Mouse (Mus musculus) myocyte (in vitro differentiated cells): ENCODE measurements around the gene Raet1d. TPM values are rescaled to one million over a fixed set of nuclear protein-coding genes. Genes with fewer than 3 reads are reported as not detected.
"Not testable (repeated sequence)": the region's sequence is repeated elsewhere in the genome, so short reads cannot be mapped to it uniquely, and the experiment has no call there.

ENCODE experiments used
- H3K27me3 ChIP-seq: one replicate; pipeline ENCODE4 v1.6.1; 2011; ENCODE audit not compliant: control insufficient read depth, insufficient read depth, insufficient read length
- H3K36me3 ChIP-seq: one replicate; pipeline ENCODE4 v1.6.1; 2011; ENCODE audit not compliant: control insufficient read depth, insufficient read depth
- H3K4me2 ChIP-seq: one replicate; pipeline ENCODE4 v1.6.1; 2011; ENCODE audit warnings: low read depth, control low read depth
- H3K4me3 ChIP-seq: one replicate; pipeline ENCODE4 v1.5.1; 2011; ENCODE audit warnings: mild to moderate bottlenecking, control low read depth, moderate library complexity
- H3K79me2 ChIP-seq: one replicate; pipeline ENCODE4 v1.6.1; 2011; ENCODE audit not compliant: control insufficient read depth, insufficient read depth
- H3ac ChIP-seq: one replicate; pipeline ENCODE4 v1.6.1; 2011; ENCODE audit not compliant: control insufficient read depth, insufficient read length
- TCF12 ChIP-seq: IDR thresholded peaks from one replicate; pipeline ENCODE4 v1.6.1; 2011; ENCODE audit warnings: mild to moderate bottlenecking, control low read depth; ENCODE audit not compliant: poor library complexity, insufficient read depth, severe bottlenecking
- polyA plus RNA-seq: library from polyadenylated mRNA; unstranded; fragments of >200 nt; fragmentation: generic; extraction: Trizol; gene quantifications from one replicate; pipeline ENCODE4 v1.2.1, GENCODE M21; 2012; ENCODE audit warnings: missing spikeins

Raet1d gene
- polyA plus RNA-seq, 1 experiment = 5.0 TPM

DNA sequence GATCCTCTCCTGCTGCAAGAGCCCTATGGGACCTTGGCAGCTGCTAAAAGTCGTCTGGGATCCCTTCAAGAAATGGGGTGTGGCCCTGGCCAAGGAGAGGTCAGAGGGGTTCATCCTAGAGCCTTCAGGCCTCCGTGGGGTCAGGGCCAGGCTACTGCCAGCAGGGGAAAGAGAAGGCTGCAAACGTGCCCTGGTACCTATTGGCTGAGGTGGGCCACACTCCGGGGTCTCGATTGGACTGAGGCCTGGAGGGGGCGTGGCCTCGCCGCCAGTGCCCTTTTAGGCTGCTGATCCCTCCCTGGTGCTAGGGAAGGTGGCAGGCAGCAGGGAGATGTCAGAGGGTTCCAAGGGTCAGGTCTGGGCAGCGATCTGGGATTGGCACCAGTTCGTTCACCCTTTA lies 20.9 kb downstream of the Raet1d start:
- not testable (repeated sequence) for H3K36me3 ChIP-seq, H3K4me2 ChIP-seq, H3K4me3 ChIP-seq, H3K79me2 ChIP-seq, H3K27me3 ChIP-seq, H3ac ChIP-seq

DNA sequence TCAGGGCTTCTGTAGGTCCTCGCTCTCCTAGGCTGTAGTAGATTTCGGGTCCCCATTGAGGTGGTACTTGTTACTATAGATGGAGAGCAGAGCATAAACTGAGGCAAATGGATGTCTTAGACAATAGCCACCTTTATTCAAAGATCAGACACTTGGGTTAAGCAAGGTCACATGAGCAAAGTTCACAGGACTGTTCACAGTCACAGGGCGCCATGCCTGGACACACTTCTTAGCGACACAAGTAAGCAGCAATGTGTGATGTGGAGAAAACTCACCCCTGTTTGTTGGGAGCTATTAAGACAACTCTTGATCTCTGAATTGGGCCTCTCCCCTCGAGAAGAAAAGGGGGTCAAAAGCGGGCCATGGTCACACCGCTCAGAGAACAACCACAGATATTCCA lies 29.8 kb downstream of the Raet1d start:
- not testable (repeated sequence) for H3ac ChIP-seq, H3K36me3 ChIP-seq, H3K4me3 ChIP-seq, H3K4me2 ChIP-seq, H3K27me3 ChIP-seq, H3K79me2 ChIP-seq

DNA sequence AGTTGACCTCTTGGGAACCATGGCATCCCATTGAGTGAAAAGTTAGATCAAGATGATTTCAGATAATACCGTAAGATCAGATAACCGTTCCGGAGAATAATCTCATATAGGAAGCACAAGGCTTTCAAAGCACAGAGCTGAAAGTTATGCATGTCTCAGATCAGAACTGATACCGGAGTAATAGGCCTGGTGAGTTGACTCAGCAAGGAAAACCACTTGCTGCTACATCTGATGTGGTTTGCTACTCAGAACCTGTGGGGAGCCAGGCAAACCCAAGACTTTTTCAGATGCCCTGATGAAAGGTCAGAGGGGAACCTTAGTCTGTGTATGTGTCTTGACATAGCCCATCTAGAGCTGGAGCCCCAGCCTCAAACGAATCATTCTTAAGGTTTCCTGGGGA lies 31.3 kb downstream of the Raet1d start:
- H3K27me3 ChIP-seq, H3K4me2 ChIP-seq, H3K79me2 ChIP-seq, H3K4me3 ChIP-seq, H3ac ChIP-seq, H3K36me3 ChIP-seq: not testable (repeated sequence)

DNA sequence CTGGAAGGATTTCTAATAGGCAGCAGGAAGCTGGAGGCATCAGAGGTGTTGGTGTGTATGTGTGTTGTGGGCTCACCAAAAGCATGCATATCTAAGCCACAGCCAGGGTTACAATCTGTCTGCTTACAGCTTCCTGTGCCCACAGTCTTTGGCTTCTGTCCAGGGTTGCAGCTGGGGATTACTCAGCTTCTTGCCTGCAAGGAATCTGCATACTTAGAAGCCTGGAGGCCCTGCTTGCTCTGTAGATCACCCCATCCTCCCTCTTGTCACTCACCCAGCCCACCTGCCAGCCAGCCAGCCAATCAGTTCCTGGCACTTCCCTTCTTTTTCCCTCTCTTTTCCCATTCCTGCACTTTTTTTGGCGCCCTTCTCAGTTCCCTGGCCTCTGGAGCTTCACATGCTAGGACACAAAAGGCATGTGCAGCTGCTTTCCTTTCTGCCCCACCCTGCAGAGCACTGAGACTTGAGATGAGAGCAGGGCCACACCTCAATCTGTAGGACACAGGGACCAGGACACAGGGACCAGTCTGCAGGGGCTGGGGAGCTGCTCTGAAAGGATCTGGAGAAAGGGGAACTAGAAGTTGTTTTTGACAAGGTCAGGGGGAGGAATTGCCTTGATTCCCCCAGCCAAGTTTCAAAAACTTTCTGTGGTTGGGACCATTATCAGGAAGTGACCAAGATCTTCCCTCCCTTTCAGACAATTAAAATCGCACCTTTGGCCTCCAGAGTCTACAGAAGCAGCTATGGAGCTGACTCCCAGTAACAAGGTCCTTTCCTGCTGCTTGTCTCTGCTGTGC lies 32.9 kb downstream of the Raet1d start:
- H3K79me2 ChIP-seq, H3K27me3 ChIP-seq, H3K36me3 ChIP-seq, H3K4me3 ChIP-seq, H3K4me2 ChIP-seq, H3ac ChIP-seq: not testable (repeated sequence)

DNA sequence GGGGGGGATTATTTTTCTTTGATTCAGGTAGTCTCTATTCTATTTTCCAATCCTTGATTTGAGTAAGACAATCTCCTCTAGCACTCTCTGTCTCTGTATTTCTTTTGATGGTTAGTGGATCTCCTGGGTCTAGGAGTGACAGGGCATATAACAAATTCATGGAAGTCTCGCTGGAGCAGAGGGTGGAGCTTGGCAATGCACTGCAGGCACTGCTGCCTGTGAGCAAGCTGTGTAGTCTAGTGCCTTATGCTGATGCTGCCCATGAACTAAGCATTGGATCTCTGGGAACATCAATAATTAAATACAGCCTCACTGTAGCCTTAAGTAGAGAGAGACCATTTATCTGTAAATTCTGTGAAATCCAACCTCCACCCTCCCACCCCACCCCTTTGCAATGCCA lies 36.3 kb downstream of the Raet1d start:
- H3K79me2 ChIP-seq, H3K36me3 ChIP-seq, H3K27me3 ChIP-seq, H3ac ChIP-seq, H3K4me3 ChIP-seq, H3K4me2 ChIP-seq: not testable (repeated sequence)

DNA sequence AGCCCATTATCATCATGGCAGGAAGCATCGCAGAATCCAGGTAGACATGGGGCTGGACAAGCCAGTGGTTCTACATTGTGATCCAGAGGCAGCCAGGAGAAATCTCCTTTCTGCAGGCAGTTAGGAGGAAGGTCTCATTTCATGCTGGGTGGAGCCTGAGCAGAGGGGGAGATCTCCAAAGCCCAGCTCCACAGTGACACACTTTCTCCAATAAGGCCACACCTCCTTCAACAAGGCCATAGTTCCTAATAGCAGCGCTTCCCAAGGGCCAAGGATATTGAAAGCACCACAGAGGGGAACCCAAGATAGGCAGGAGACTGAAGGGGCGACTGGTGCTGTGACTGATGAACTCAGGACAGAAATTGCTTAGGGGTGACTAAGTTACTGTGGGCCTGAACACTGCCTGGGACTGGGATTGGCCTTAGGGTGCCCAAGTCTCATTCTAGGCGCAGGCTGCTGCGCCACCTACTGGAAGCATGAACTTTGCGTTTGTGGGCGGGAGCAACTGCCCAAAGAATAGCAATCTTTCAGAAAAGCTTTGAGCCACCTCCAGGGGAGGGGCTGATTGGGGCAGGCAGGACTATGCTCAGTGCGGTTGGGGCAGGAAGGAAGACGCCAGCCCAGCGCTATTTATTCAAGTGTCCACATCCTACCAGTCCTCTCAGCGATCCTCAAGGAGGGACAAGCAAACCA lies 42.0 kb downstream of the Raet1d start:
- not testable (repeated sequence) for H3K79me2 ChIP-seq, H3ac ChIP-seq, H3K27me3 ChIP-seq, H3K4me2 ChIP-seq, H3K36me3 ChIP-seq, H3K4me3 ChIP-seq

DNA sequence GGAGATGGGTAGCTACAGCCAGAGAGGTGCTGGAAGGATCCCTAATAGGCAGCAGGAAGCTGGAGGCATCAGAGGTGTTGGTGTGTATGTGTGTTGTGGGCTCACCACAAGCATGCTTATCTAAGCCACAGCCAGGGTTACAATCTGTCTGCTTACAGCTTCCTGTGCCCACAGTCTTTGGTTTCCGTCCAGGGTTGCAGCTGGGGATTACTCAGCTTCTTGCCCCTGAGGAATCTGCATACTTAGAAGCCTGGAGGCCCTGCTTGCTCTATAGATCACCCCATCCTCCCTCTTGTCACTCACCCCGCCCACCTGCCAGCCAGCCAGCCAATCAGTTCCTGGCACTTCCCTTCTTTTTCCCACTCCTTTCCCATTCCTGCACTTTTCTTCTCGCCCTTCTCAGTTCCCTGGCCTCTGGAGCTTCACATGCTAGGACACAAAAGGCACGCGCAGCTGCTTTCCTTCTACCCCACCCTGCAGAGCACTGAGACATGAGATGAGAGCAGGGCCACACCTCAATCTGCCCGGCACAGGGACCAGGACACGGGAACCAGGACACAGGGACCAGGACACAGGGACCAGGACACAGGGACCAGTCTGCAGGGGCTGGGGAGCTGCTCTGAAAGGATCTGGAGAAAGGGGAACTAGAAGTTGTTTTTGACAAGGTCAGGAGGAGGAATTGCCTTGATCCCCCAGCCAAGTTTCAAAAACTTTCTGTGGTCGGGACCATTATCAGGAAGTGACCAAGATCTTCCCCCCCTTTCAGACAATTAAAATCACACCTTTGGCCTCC lies 53.5 kb downstream of the Raet1d start:
- not testable (repeated sequence) for H3K79me2 ChIP-seq, H3K36me3 ChIP-seq, H3ac ChIP-seq, H3K27me3 ChIP-seq, H3K4me3 ChIP-seq, H3K4me2 ChIP-seq
- peak; percentile 30 for TF ChIP-seq TCF12

Other genes starting within 250 kb of the Raet1d start
- gene E030030I06Rik, start 211.3 kb upstream of the Raet1d start, polyA plus RNA-seq = 5.8 TPM
- gene Raet1e, start 202.0 kb upstream of the Raet1d start, polyA plus RNA-seq = 22.0 TPM
- gene H60b, start 202.0 kb upstream of the Raet1d start, polyA plus RNA-seq = 0.24 TPM